In genomic region chr13:44540401-44540800, GRCm38 (mm10) we compare ENCODE assay signal across 23 mouse cellular contexts.
"Had no signal": no experiment of that assay in that cellular context is flagged by ENCODE, and none has a peak within 500 bp of the region (broad histone marks: within the 10 kb centered on the region; RNA-seq: fewer than 3 reads in every experiment).

No protein-coding gene starts in this region.

- DNase-seq: kidney, adult 11 months; kidney, adult 8-10 months; kidney, postnatal 14 days; kidney, postnatal 4 days; left cerebral cortex, postnatal 4 days; liver, postnatal 0 days; lung, embryonic 14.5 days; retina, postnatal 1 day; right cerebral cortex, postnatal 25 days; thymus, adult 18-20 months; thymus, postnatal 36 days had no signal

- ATAC-seq: intestine, embryonic 15.5 days; liver, postnatal 0 days; lung, postnatal 0 days; midbrain, embryonic 15.5 days had no signal

- H3K9ac ChIP-seq: intestine, embryonic 15.5 days; kidney, embryonic 15.5 days; limb, embryonic 12.5 days; limb, embryonic 15.5 days; liver, embryonic 14.5 days; liver, postnatal 0 days; lung, embryonic 14.5 days; midbrain, embryonic 12.5 days; midbrain, embryonic 15.5 days; neural tube, embryonic 12.5 days; neural tube, embryonic 15.5 days had no signal

- H3K4me2 ChIP-seq: intestine, embryonic 15.5 days; kidney, embryonic 15.5 days; limb, embryonic 12.5 days; limb, embryonic 15.5 days; liver, embryonic 11.5 days; lung, embryonic 14.5 days; midbrain, embryonic 12.5 days; midbrain, embryonic 15.5 days; neural tube, embryonic 12.5 days; neural tube, embryonic 15.5 days had no signal

- H3K27ac ChIP-seq: intestine, embryonic 15.5 days; kidney, embryonic 15.5 days; limb, embryonic 12.5 days; limb, embryonic 15.5 days; liver, embryonic 14.5 days; macrophage; midbrain, embryonic 12.5 days; midbrain, embryonic 15.5 days; neural tube, embryonic 12.5 days; neural tube, embryonic 15.5 days had no signal

- H3K4me1 ChIP-seq: intestine, embryonic 15.5 days; midbrain, embryonic 12.5 days; midbrain, embryonic 15.5 days; neural tube, embryonic 12.5 days; neural tube, embryonic 15.5 days had no signal

- H3K4me3 ChIP-seq: intestine, embryonic 15.5 days; kidney, embryonic 15.5 days; limb, embryonic 12.5 days; limb, embryonic 15.5 days; midbrain, embryonic 12.5 days; midbrain, embryonic 15.5 days; neural tube, embryonic 12.5 days; neural tube, embryonic 15.5 days had no signal

- H3K27me3 ChIP-seq: intestine, embryonic 15.5 days; kidney, embryonic 15.5 days; limb, embryonic 12.5 days; limb, embryonic 15.5 days; midbrain, embryonic 12.5 days; midbrain, embryonic 15.5 days; neural tube, embryonic 12.5 days; neural tube, embryonic 15.5 days had no signal

- H3K9me3 ChIP-seq: intestine, embryonic 15.5 days; kidney, embryonic 15.5 days; limb, embryonic 15.5 days; midbrain, embryonic 12.5 days; midbrain, embryonic 15.5 days; neural tube, embryonic 12.5 days; neural tube, embryonic 15.5 days had no signal

- H3K36me3 ChIP-seq: intestine, embryonic 15.5 days; kidney, embryonic 15.5 days; limb, embryonic 12.5 days; limb, embryonic 15.5 days; midbrain, embryonic 12.5 days; midbrain, embryonic 15.5 days; neural tube, embryonic 12.5 days; neural tube, embryonic 15.5 days had no signal
